Mouse (Mus musculus): ENCODE data around the gene Trpt1.
"Not testable (repeated sequence)": the region's sequence is repeated elsewhere in the genome, so short reads cannot be mapped to it uniquely, and the experiment has no call there.

Gene Trpt1

DNA sequence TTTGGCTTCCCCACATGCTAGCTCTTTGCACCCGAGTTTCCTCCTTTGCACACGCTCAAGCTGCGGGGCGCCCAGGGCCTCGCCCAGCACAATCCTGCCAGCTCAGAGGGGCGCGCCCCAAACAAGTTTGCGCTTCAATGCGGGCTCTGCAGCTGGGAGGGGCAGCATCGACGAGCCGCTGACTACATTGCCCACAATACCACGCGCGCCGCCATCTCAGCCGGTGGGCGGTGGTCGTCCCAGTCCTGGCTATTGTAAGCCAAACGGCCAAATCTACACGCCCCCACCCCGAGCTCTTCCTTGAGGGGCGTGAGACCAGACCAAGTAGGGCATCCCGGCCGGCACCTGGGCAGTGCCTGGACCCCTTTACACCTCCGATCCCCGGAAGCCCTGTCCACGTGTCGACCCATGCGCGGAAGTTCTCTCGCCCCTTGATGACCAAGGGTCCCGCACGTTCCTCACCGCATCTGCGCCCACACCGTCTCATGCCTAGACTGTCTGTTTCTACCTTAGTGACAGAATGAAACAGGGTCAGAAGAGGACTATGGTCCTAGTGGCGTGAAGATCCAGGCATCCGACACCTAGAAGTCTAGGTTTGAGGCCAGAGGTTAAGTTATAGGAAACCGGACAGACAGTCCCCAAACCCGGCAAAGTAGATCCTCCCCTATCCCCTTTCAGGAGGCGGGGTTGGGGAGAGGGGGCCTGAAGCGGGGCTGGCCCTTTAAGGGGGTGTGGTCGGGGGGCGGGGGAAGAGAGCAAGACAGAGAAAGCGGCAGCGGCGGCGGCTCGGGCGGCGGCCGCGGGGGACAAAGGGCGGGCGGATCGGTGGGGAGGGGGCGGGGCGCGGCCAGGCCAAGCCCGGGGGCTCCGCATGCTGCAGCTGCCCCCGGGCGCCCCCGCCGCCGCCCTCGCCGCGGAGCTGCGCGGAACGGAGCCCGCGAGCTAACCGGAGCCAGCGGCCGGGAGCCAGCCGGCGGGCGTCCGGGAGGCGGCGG, 21.4 kb upstream of the Trpt1 start, which contains the start of gene Ppp1r14b:
TSS of gene Ppp1r14b (plus strand) at position 758 of the 995 bp plus-strand sequence.
- intact Hi-C loops (cut with DNase I), result loop anchor here (5.0 kb wide), 2 partner anchors 32 to 47 kb away; partner anchors contain the start of genes Bad, Catsperz and Gpr137

GRCm38 (mm10) chr19:6975537-6976521, 20.1 kb upstream of the Trpt1 start, which contains the start of gene Plcb3:
Gene Plcb3 (minus strand): TSS chr19:6976470.
- intact Hi-C loops (cut with DNase I), result loop anchor here (5.0 kb wide), 1 partner anchor 34 kb away; the partner anchor contains the start of genes Bad and Gpr137

GRCm38 (mm10) chr19:6977759-6978638, 17.9 kb upstream of the Trpt1 start:
- intact Hi-C loops (cut with DNase I), result loop anchor here (5.0 kb wide), 1 partner anchor 36 kb away; the partner anchor contains the start of genes Bad and Gpr137

DNA sequence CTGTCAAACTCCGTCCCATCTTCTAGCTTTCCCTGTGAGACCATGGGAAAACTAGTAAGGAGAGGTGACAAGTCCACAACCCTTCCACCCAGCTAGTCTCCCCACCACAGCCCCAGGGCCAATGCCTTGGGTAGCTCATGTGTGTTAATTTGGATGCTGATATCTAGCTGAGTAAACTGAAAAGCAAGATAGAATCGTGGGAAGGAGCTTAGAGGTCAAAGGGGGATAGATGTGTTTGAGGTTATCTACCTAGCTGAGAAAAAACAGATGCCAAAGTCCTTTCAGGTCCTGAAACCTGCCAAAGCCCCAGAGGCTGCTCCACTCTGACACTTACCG, 17.3 kb upstream of the Trpt1 start:
- intact Hi-C loops (cut with DNase I), result loop anchor here (5.0 kb wide), 1 partner anchor 36 kb away; the partner anchor contains the start of genes Bad and Gpr137

- intact Hi-C loops (cut with DNase I), result loop anchor here (5.0 kb wide), 1 partner anchor 37 kb away; the partner anchor contains the start of genes Bad and Gpr137
Measured at GRCm38 (mm10) chr19:6979001-6979479, 16.9 kb upstream of the Trpt1 start.

GRCm38 (mm10) chr19:6979486-6980380, 16.2 kb upstream of the Trpt1 start:
- intact Hi-C loops (cut with DNase I), result loop anchor here (5.0 kb wide), 1 partner anchor 37 kb away; the partner anchor contains the start of genes Bad and Gpr137

- intact Hi-C loops (cut with DNase I), result no loop called here
Measured at GRCm38 (mm10) chr19:6980381-6981093, 15.4 kb upstream of the Trpt1 start, which contains the start of gene Fkbp2. Gene Fkbp2 (minus strand): TSS chr19:6980501.

DNA sequence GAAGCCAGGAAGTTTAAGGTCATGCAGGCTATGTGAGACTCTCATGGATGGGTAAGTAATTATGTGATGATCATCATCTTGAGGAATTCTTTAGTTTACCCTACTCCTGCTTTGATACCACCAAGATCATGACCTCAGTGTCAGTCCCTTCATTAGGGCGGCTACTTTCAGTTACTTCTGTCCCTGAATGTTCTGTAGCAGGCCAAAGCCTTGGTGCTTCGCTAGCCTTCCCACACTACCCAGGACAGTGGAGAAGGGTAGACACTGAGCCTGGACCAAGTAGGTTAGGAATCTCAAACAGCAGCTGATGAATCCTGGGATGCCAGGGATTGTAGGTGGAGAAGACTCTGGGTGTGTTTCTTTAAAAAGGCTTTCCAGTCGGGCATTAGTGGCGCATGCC, 14.5 kb upstream of the Trpt1 start:
- intact Hi-C loops (cut with DNase I), result no loop called here

DNA sequence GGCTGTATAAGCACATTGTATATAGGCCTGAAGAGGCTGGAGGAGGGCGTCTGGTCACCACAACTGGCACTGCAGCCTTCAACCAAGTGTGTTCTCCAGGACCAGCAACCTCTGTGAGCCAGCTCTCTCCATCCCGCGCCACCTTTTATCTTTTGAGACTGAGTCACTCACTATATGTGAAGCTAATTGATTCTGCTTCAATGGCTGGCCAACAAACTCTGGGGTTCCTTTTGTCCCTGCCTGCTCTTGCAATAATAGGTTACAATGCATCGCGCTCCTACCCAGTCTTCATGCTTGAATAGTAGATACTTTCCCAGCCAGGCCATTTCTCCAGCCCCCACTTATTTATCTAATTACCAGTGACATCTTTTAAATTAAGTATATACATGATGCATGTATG, 12.3 kb upstream of the Trpt1 start:
- intact Hi-C loops (cut with DNase I), result no loop called here

- intact Hi-C loops (cut with DNase I), result no loop called here
Measured at GRCm38 (mm10) chr19:6985300-6985699, 10.6 kb upstream of the Trpt1 start.

DNA sequence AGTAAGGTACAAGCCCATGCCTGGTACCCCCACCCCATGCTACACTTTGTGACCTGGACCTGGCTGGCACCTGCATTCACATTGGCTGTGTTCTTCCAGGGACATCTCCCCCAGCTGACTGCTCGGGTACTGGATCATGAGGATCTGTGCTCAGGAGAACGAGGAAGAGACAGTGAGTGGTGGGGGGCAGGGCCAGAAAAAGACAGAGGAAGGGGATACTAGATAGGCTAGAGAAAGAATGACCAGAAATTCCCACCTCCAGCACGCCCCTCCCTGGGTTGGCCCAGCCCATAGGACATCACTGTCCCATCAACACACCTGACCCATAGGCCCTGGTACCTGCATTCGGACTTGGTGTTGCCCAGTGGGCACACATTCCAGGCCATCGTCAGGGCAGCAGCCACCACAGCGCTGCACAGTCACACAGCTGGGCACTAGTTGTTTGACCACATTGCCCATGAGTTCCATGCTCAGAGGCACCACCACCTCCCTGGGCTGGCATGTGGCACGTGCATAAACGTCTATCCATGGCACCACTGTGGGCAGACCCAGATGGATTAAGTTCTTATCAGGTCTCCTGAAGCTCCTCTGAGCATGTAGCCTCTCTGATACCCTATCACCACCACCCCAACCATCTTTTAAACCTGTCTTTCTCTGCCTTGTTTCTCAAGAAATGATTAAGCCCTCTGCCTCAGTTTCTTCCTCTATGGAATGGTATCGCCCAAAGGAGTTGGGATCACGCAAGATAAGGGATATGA, 9.8 kb upstream of the Trpt1 start:
- intact Hi-C loops (cut with DNase I), result no loop called here

GRCm38 (mm10) chr19:6987061-6987903, 8.6 kb upstream of the Trpt1 start, which contains the start of gene Vegfb:
Gene Vegfb (minus strand): TSS chr19:6987651.
- intact Hi-C loops (cut with DNase I), result no loop called here

GRCm38 (mm10) chr19:6987904-6988285, 8.0 kb upstream of the Trpt1 start:
- intact Hi-C loops (cut with DNase I), result no loop called here

- intact Hi-C loops (cut with DNase I), result no loop called here
Measured at GRCm38 (mm10) chr19:6989251-6989650, 6.7 kb upstream of the Trpt1 start.

GRCm38 (mm10) chr19:6990712-6991111, 5.2 kb upstream of the Trpt1 start:
- intact Hi-C loops (cut with DNase I), result no loop called here

DNA sequence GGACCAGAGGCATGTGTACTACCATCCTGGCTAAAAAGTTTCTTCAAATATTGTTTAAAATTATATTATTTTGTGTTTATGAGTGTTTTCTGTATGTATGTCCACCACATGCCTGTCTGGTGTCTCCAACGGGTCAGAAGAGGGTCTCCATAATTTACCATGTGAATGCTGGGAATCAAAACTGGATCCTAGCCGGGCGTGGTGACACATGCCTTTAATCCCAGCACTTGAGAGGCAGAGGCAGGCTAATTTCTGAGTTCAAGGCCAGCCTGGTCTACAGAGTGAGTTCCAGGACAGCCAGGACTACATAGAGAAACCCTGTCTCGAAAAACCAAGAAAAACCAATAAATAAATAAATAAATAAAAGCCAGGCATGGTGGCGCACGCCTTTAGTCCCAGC, 4.8 kb upstream of the Trpt1 start:
- intact Hi-C loops (cut with DNase I), result not testable (repeated sequence)

Measured in adrenal gland (tissue).